Mouse (Mus musculus) splenic B cell, adult 2 months (primary cell): ENCODE data around the gene Lef1.

ENCODE experiments used
- DNase-seq: peaks from one replicate; pipeline ENCODE4 v3.0.0-alpha.2; 2011; ENCODE audit warnings: low read depth, low spot score
- H3K27me3 ChIP-seq: 2 replicates; pipeline ENCODE4 v1.6.1; 2012; ENCODE audit warnings: mild to moderate bottlenecking, low read length, moderate library complexity, mixed read lengths; ENCODE audit not compliant: control insufficient read depth, poor library complexity, insufficient read depth, severe bottlenecking
- H3K36me3 ChIP-seq: 2 replicates; pipeline ENCODE4 v1.6.1; 2012; ENCODE audit warnings: mild to moderate bottlenecking, low read length, moderate library complexity, mixed read lengths; ENCODE audit not compliant: control insufficient read depth, poor library complexity, insufficient read depth, severe bottlenecking

The Lef1 gene

GRCm38 (mm10) chr3:131250978-131251377 is 140.7 kb downstream of the Lef1 start:
- Histone ChIP-seq H3K27me3 (no peaks in the 10 kb centered on the region), H3K36me3 (no peaks in the 10 kb centered on the region; the same call in none of the 2 replicates)
- DNase-seq: no peak

DNA sequence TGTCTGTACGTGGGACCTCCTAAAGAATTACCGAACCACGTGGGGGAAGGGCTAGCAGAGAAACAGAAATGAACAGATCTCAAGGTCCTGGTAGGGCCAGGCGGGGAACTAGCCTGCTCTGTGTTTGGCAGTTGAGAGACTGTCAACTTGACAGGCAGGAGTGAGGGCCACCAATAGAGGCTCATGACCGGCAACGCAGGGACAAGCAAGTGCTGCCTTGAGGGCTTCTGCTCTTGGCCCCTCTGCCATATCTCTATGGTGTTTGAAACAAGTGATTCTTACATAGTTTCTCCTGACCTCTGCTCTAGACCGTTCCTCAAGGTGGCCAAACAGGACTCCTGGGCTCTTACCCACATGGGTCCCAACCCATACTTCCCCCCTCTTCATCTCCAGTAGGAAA is 141.3 kb downstream of the Lef1 start:
- Histone ChIP-seq H3K27me3 (no peaks in the 10 kb centered on the region), H3K36me3 (no peaks in the 10 kb centered on the region; the same call in none of the 2 replicates)
- no peak for DNase-seq

- Histone ChIP-seq H3K36me3 (no peaks in the 10 kb centered on the region; the same call in 1 of the 2 replicates), H3K27me3 (no peaks in the 10 kb centered on the region)
- DNase-seq: no peak
These were observed 144.7 kb downstream of the Lef1 start for GRCm38 (mm10) chr3:131254991-131255390.

DNA sequence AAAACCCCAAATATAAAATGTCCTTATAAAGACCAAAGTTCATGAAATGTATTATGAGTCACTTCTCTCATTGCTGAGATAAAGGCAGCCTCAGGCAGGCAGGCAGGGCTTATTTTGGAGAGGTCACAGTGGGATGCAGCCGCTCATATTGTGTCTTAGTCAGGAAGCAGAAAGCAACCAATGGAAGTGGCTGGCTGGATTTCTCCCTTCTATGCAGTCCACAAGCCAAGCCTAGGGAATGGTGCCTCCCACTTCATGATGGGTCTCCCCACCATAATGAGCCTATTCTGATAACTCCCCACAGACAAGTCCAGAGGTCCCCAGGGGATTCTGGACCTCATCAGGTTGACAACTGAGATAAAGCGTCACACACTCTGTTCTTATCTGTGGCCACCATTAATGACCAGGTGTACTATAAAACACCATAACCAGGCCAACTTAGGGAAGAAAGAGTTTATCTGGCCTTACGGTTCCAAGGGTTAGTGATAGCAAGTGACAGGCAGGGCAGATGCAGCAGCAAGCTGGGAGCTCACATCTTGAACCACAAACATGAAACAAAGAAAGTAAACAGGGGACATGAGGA is 145.2 kb downstream of the Lef1 start:
- Histone ChIP-seq H3K36me3 (no peaks in the 10 kb centered on the region; the same call in 1 of the 2 replicates), H3K27me3 (no peaks in the 10 kb centered on the region)
- no peak for DNase-seq

- no peaks in the 10 kb centered on the region; the same call in 1 of the 2 replicates for H3K36me3 ChIP-seq
- no peak for DNase-seq
- H3K27me3 ChIP-seq: no peaks in the 10 kb centered on the region
These were observed 148.7 kb downstream of the Lef1 start for GRCm38 (mm10) chr3:131258921-131259320.

- no peaks in the 10 kb centered on the region for H3K27me3 ChIP-seq
- no peak for DNase-seq
- H3K36me3 ChIP-seq: no peaks in the 10 kb centered on the region; the same call in 1 of the 2 replicates
These were observed 149.2 kb downstream of the Lef1 start for GRCm38 (mm10) chr3:131259392-131259965.

DNA sequence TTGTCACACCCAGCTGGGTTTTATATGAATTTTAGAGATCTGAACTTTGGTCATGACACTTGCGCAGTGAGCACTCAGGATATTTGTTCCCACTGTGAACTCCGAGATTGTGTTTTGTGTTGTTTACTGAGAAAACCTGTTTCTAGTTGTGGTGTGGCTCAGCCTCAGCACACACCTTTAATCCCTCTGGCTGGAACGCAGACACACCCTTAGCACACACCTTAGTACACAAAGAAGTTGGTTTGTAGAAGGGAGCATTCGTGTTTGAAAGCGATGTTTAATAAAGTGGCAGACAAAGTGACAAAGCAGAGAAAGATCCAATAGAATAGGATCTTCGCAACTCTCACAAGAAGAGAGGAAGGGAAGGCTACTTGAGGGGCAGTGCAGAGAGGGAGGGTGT is 150.1 kb downstream of the Lef1 start:
- DNase-seq: no peak
- H3K27me3 ChIP-seq: no peaks in the 10 kb centered on the region
- no peaks in the 10 kb centered on the region for H3K36me3 ChIP-seq

DNA sequence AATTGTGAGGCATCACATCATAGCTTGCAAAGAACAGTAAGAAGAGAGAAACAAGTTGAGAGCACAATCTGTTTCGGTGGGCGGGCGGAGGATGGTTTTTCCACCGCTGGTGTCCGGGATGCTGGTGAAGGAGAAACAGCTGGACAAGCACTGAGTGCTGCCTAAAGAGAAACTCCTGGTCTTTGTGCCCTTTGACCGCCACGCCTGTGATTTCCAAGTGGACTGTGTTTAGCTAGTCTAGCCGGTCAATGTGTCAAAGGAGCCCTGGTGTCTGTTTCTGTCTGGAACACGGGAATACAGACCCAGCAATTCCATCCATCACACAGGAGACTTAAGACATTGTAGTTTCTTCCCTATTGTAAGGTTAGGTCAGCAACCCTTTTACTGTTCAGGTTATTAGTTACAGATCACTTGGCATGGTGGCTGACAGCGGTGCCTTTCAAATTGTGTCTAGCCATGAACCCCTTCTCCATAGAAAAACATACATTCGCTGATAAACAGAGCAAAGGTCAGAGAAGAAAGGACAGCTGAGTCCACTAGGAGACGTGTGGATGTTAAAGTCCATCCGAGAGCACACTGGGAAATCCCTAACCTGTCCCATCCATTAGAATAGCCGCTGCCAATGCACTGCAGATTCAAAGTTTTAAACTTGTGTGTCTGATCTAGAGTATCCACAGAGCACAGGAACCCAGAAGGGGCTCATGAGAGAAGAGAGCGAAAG is 153.7 kb downstream of the Lef1 start:
- DNase-seq: no peak
- Histone ChIP-seq H3K27me3 (no peaks in the 10 kb centered on the region), H3K36me3 (no peaks in the 10 kb centered on the region)

DNA sequence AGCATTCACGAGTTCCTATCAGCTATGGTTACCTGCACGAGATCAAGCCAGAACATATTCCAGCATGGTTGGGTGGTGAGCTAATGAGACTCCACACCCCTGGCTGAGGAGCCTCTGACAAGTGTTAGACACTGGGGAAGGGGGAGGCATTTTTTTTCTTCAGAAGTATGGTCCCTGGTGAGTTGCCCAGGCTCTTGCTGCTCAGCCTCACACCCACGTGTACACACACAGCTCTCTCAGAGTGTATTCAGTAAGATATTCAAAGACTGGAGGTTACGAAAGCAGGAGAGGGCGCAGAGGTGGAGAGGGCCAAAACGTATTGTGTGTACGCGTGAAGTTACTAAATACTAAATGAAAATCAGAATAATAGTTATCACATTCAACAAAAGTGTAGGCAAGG is 155.2 kb downstream of the Lef1 start:
- no peaks in the 10 kb centered on the region for H3K27me3 ChIP-seq
- no peak for DNase-seq
- H3K36me3 ChIP-seq: no peaks in the 10 kb centered on the region

DNA sequence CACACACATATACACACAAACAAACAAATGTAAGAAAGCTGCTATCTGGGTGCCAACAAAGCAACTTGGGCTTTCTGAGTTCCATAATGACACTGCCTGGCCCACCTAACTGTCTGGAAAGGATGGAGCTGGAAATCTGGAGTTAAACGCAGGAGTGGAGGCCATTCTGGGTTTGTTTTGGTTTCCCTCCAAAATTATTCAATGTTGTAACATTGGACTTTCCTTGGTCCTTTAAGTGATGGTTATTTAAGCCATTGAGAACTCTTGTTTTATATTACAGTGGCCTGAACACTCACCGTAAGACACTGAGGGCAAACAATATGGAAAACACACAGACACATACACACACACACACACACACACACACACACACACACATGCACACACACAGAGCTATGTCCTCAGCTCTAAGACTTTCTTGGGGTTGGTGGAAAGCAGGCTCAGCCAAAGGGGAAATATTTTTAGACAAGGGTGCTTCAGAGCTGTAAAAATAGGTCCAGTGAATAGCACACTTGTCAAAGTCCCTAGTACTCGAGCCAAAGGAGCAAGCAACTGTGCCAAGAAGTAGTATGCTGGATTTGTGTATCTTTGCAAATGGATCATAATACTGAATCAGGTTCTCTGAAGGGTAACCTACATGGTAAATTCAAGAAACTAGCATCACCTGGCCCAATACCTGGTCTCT is 156.2 kb downstream of the Lef1 start:
- no peak for DNase-seq
- Histone ChIP-seq H3K36me3 (no peaks in the 10 kb centered on the region), H3K27me3 (no peaks in the 10 kb centered on the region)

GRCm38 (mm10) chr3:131270381-131270780 is 160.1 kb downstream of the Lef1 start:
- Histone ChIP-seq H3K36me3 (no peaks in the 10 kb centered on the region), H3K27me3 (no peaks in the 10 kb centered on the region)
- DNase-seq: no peak

DNA sequence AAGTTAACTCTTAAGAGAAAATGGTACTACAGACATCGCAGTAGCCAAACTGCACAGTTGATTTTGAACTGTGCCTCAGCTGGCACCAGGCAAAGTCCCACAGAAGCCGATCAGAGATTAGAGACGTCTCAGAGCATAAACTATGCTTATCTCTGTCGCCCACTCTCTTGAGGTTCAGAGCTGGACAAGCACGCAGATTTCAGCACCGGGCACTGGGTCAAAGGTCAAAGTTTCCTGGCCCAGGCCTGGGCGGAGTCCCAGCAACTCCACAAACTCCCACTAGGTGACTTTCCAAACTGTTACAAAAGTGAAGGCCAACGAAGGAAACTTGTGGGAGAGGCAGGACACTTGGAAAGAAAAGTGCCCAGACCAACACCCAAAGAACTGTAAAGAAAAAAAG is 160.9 kb downstream of the Lef1 start:
- Histone ChIP-seq H3K36me3 (no peaks in the 10 kb centered on the region), H3K27me3 (no peaks in the 10 kb centered on the region)
- DNase-seq: peak; percentile 18

DNA sequence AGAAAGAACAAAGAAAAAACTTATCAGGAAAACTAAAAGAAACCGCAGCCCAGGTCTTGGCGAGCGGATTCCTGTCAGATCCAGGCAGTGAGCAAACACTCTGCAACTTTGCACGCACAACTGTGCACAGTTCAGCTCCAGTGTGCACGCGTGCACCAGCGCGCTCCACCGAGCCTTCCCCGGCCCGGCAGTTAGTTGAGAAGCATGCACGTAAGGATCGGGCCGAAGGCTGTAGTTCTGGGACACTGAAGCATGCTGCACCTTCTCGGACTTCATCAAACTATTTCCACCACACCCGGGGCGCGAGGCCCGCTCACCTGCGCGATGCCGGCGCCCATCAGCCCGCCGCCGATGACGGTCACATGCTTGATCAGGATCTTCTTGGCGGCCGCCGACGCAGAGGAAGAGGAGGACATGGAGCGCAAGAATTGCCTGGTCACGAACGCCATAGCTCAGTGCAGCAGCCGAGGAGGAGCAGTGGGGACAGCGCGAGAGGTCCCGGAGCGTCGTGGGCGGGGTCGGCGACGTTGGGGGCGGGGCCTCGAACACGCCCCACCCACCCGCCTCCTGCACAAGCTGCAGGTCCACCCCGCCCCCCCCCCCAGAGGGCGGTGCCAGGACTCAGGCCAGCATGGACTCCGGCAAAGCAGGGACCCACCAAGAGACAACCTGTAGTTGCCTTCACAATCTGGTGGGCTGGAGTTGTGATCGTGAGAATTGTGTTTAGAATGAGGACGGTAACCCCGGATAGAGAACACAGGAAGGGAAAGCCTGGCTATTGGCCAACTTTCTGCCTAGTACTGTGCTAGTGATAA is 161.5 kb downstream of the Lef1 start, which contains the start of gene Hadh:
Gene Hadh, minus strand, starts transcription at position 543 of the 815 bp plus-strand sequence.
- peak; percentile 92 for DNase-seq
- H3K36me3 ChIP-seq: no peaks in the 10 kb centered on the region
- H3K27me3 ChIP-seq: no peaks in the 10 kb centered on the region

GRCm38 (mm10) chr3:131272374-131273100 is 162.3 kb downstream of the Lef1 start:
- DNase-seq: no peak
- H3K36me3 ChIP-seq: no peaks in the 10 kb centered on the region
- no peaks in the 10 kb centered on the region for H3K27me3 ChIP-seq
